Mouse (Mus musculus) v-Abl transformed pro-B cells (cell line): Measurements from ENCODE around the gene Mcl1.

ENCODE experiments used
- in situ Hi-C, 2 experiments: fragments of 400-800 bp; cut with MboI; formaldehyde crosslinking; loops; one replicate each; pipeline ENCODE4 v1.15.1; 2025; ENCODE audit not compliant: unreplicated experiment in 2 of 2

Mcl1 gene

GRCm38 (mm10) chr3:95662724-95663449 is 4.3 kb downstream of the Mcl1 start:
- in situ Hi-C loops: loop anchor here in 1 of 2 experiments (25.0 kb wide), 1 partner anchor 599 kb away; the partner anchor contains the start of genes Hist2h2bb, Hist2h3b and Hist2h4

GRCm38 (mm10) chr3:95663486-95663885 is 4.9 kb downstream of the Mcl1 start:
- in situ Hi-C loops: loop anchor here in 1 of 2 experiments (25.0 kb wide), 1 partner anchor 599 kb away; the partner anchor contains the start of genes Hist2h2bb, Hist2h3b and Hist2h4

GRCm38 (mm10) chr3:95663969-95664608 is 5.5 kb downstream of the Mcl1 start:
- in situ Hi-C loops: loop anchor here in 1 of 2 experiments (25.0 kb wide), 1 partner anchor 598 kb away; the partner anchor contains the start of genes Hist2h2bb, Hist2h3b and Hist2h4

GRCm38 (mm10) chr3:95664940-95665352 is 6.4 kb downstream of the Mcl1 start:
- in situ Hi-C loops: loop anchor here in 1 of 2 experiments (25.0 kb wide), 1 partner anchor 597 kb away; the partner anchor contains the start of genes Hist2h2bb, Hist2h3b and Hist2h4

GRCm38 (mm10) chr3:95666124-95666844 is 7.7 kb downstream of the Mcl1 start:
- in situ Hi-C loops: loop anchor here in 1 of 2 experiments (25.0 kb wide), 1 partner anchor 596 kb away; the partner anchor contains the start of genes Hist2h2bb, Hist2h3b and Hist2h4

GRCm38 (mm10) chr3:95667521-95667920 is 8.9 kb downstream of the Mcl1 start:
- in situ Hi-C loops: loop anchor here in 1 of 2 experiments (25.0 kb wide), 1 partner anchor 595 kb away; the partner anchor contains the start of genes Hist2h2bb, Hist2h3b and Hist2h4

- in situ Hi-C loops: loop anchor here in 1 of 2 experiments (25.0 kb wide), 1 partner anchor 594 kb away; the partner anchor contains the start of genes Hist2h2bb, Hist2h3b and Hist2h4
These were observed 9.4 kb downstream of the Mcl1 start for GRCm38 (mm10) chr3:95668026-95668425.

- in situ Hi-C loops: loop anchor here in 1 of 2 experiments (25.0 kb wide), 1 partner anchor 594 kb away; the partner anchor contains the start of genes Hist2h2bb, Hist2h3b and Hist2h4
These were observed 10.2 kb downstream of the Mcl1 start for GRCm38 (mm10) chr3:95668589-95669308.

GRCm38 (mm10) chr3:95669309-95669665 is 10.7 kb downstream of the Mcl1 start:
- in situ Hi-C loops: loop anchor here in 1 of 2 experiments (25.0 kb wide), 1 partner anchor 593 kb away; the partner anchor contains the start of genes Hist2h2bb, Hist2h3b and Hist2h4

- in situ Hi-C loops: loop anchor here in 1 of 2 experiments (25.0 kb wide), 1 partner anchor 592 kb away; the partner anchor contains the start of genes Hist2h2bb, Hist2h3b and Hist2h4
These were observed 11.8 kb downstream of the Mcl1 start for GRCm38 (mm10) chr3:95670419-95670818.

GRCm38 (mm10) chr3:95671201-95671600 is 12.6 kb downstream of the Mcl1 start:
- in situ Hi-C loops: loop anchor here in 1 of 2 experiments (25.0 kb wide), 1 partner anchor 591 kb away; the partner anchor contains the start of genes Hist2h2bb, Hist2h3b and Hist2h4

GRCm38 (mm10) chr3:95672461-95672860 is 13.9 kb downstream of the Mcl1 start:
- in situ Hi-C loops: loop anchor here in 1 of 2 experiments (25.0 kb wide), 1 partner anchor 590 kb away; the partner anchor contains the start of genes Hist2h2bb, Hist2h3b and Hist2h4

GRCm38 (mm10) chr3:95672861-95673706 is 14.5 kb downstream of the Mcl1 start:
- in situ Hi-C loops: loop anchor here in 1 of 2 experiments (25.0 kb wide), 1 partner anchor 589 kb away; the partner anchor contains the start of genes Hist2h2bb, Hist2h3b and Hist2h4

- in situ Hi-C loops: loop anchor here in 1 of 2 experiments (25.0 kb wide), 1 partner anchor 589 kb away; the partner anchor contains the start of genes Hist2h2bb, Hist2h3b and Hist2h4
These were observed 15.2 kb downstream of the Mcl1 start for GRCm38 (mm10) chr3:95673707-95674211.

GRCm38 (mm10) chr3:95674236-95674635 is 15.6 kb downstream of the Mcl1 start:
- in situ Hi-C loops: loop anchor here in 1 of 2 experiments (25.0 kb wide), 1 partner anchor 588 kb away; the partner anchor contains the start of genes Hist2h2bb, Hist2h3b and Hist2h4

GRCm38 (mm10) chr3:95674812-95675211 is 16.2 kb downstream of the Mcl1 start:
- in situ Hi-C loops: loop anchor here (5.0 to 25.0 kb wide), 4 partner anchors 43 to 587 kb away; partner anchors contain the start of genes Hist2h2bb (in 1 of the 2), Hist2h3b (in 1 of the 2) and Hist2h4 (in 1 of the 2)

GRCm38 (mm10) chr3:95675301-95676092 is 16.9 kb downstream of the Mcl1 start:
- in situ Hi-C loops: loop anchor here (5.0 kb wide), 3 partner anchors 43 to 153 kb away; no protein-coding TSS in a partner anchor
